Mouse (Mus musculus): ENCODE results near the gene Dysf. TPM values are rescaled to one million over a fixed set of nuclear protein-coding genes. Genes with fewer than 3 reads are reported as not detected.

The Dysf gene
- polyA plus RNA-seq, 2 experiments, result 13.2 to 16.5 TPM

GRCm38 (mm10) chr6:84133996-84134721 lies 125.8 kb downstream of the Dysf start:
- Histone ChIP-seq H3K4me3 (replicated peaks; ENCODE audit: low read length) (no peak overlapping the region), H3K9ac (ENCODE audit: low read depth, low read length, severe bottlenecking) (peak overlapping the region; percentile 43; the same call in 1 of the 2 replicates), H3K27ac (replicated peaks; ENCODE audit: low read depth, low read length) (peak overlapping the region; percentile 80), H3K36me3 (ENCODE audit: control insufficient read depth, insufficient read depth, low read length) (no peaks in the 10 kb centered on the region), H3K4me2 (replicated peaks; ENCODE audit: low read depth, low read length, severe bottlenecking) (no peak overlapping the region), H3K9me3 (ENCODE audit: control insufficient read depth, low read length) (no peaks in the 10 kb centered on the region), H3K27me3 (ENCODE audit: control insufficient read depth, insufficient read depth, low read length) (no peaks in the 10 kb centered on the region), H3K4me1 (ENCODE audit: control insufficient read depth, insufficient read depth, low read length) (peaks cover 46% of the 10 kb centered on the region)
- ATAC-seq (ENCODE audit: low FRiP score, low read depth), result no peak
- 70% methylated on average over 5 of the region's 7 CpGs for WGBS
- no peak for DNase-seq (ENCODE audit: low spot score)
- TF ChIP-seq POLR2A (IDR thresholded peaks at IDR 0.05; ENCODE audit: borderline replicate concordance, extremely low read depth, insufficient read depth, insufficient read length), result no peak

- Histone ChIP-seq H3K9ac (ENCODE audit: low read depth, low read length, severe bottlenecking) (peak overlapping the region; percentile 43), H3K9me3 (ENCODE audit: control insufficient read depth, low read length) (no peaks in the 10 kb centered on the region), H3K4me1 (ENCODE audit: control insufficient read depth, insufficient read depth, low read length) (peaks cover 46% of the 10 kb centered on the region), H3K36me3 (ENCODE audit: control insufficient read depth, insufficient read depth, low read length) (no peaks in the 10 kb centered on the region), H3K27me3 (ENCODE audit: control insufficient read depth, insufficient read depth, low read length) (no peaks in the 10 kb centered on the region), H3K4me3 (replicated peaks; ENCODE audit: low read length) (no peak overlapping the region), H3K4me2 (replicated peaks; ENCODE audit: low read depth, low read length, severe bottlenecking) (peak overlapping the region; percentile 29; the same call in 1 of the 2 replicates), H3K27ac (replicated peaks; ENCODE audit: low read depth, low read length) (peak overlapping the region; percentile 80)
- ATAC-seq (ENCODE audit: low FRiP score, low read depth) (peak; percentile 49), DNase-seq (ENCODE audit: low spot score) (peak; percentile 60)
- no peak for TF ChIP-seq POLR2A (IDR thresholded peaks at IDR 0.05; ENCODE audit: borderline replicate concordance, extremely low read depth, insufficient read depth, insufficient read length)
- 14% methylated on average over 22 of the region's 23 CpGs for WGBS
Observed at GRCm38 (mm10) chr6:84134722-84135394, 126.5 kb downstream of the Dysf start.

- Histone ChIP-seq H3K4me3 (replicated peaks; ENCODE audit: low read length) (no peak overlapping the region), H3K9me3 (ENCODE audit: control insufficient read depth, low read length) (no peaks in the 10 kb centered on the region), H3K36me3 (ENCODE audit: control insufficient read depth, insufficient read depth, low read length) (no peaks in the 10 kb centered on the region), H3K27ac (replicated peaks; ENCODE audit: low read depth, low read length) (no peak overlapping the region), H3K9ac (ENCODE audit: low read depth, low read length, severe bottlenecking) (no peak overlapping the region), H3K4me2 (replicated peaks; ENCODE audit: low read depth, low read length, severe bottlenecking) (no peak overlapping the region), H3K4me1 (ENCODE audit: control insufficient read depth, insufficient read depth, low read length) (peaks cover 40% of the 10 kb centered on the region), H3K27me3 (ENCODE audit: control insufficient read depth, insufficient read depth, low read length) (no peaks in the 10 kb centered on the region)
- no peak for TF ChIP-seq POLR2A (IDR thresholded peaks at IDR 0.05; ENCODE audit: borderline replicate concordance, extremely low read depth, insufficient read depth, insufficient read length)
- DNase-seq (ENCODE audit: low spot score) (no peak), ATAC-seq (ENCODE audit: low FRiP score, low read depth) (no peak)
- 83% methylated on average over 5 of the region's 9 CpGs for WGBS
Observed at GRCm38 (mm10) chr6:84135709-84136108, 127.3 kb downstream of the Dysf start.

- no peak overlapping the region for H3K4me2 ChIP-seq (replicated peaks; ENCODE audit: low read depth, low read length, severe bottlenecking)
- H3K9ac ChIP-seq (ENCODE audit: low read depth, low read length, severe bottlenecking), result no peak overlapping the region
- H3K36me3 ChIP-seq (ENCODE audit: control insufficient read depth, insufficient read depth, low read length), result no peaks in the 10 kb centered on the region
- ATAC-seq (ENCODE audit: low FRiP score, low read depth) (no peak), DNase-seq (ENCODE audit: low spot score) (no peak)
- 86% methylated on average over 11 of the region's 11 CpGs for WGBS
- H3K4me3 ChIP-seq (replicated peaks; ENCODE audit: low read length), result no peak overlapping the region
- no peaks in the 10 kb centered on the region for H3K9me3 ChIP-seq (ENCODE audit: control insufficient read depth, low read length)
- no peak for TF ChIP-seq POLR2A (IDR thresholded peaks at IDR 0.05; ENCODE audit: borderline replicate concordance, extremely low read depth, insufficient read depth, insufficient read length)
- H3K4me1 ChIP-seq (ENCODE audit: control insufficient read depth, insufficient read depth, low read length), result peaks cover 34% of the 10 kb centered on the region
- no peaks in the 10 kb centered on the region for H3K27me3 ChIP-seq (ENCODE audit: control insufficient read depth, insufficient read depth, low read length)
- H3K27ac ChIP-seq (replicated peaks; ENCODE audit: low read depth, low read length), result no peak overlapping the region
Observed at GRCm38 (mm10) chr6:84136345-84136744, 128.0 kb downstream of the Dysf start.

- ATAC-seq (ENCODE audit: low FRiP score, low read depth) (no peak), DNase-seq (ENCODE audit: low spot score) (no peak)
- no peaks in the 10 kb centered on the region for H3K36me3 ChIP-seq (ENCODE audit: control insufficient read depth, insufficient read depth, low read length)
- WGBS, result 91% methylated on average over 13 of the region's 14 CpGs
- H3K4me1 ChIP-seq (ENCODE audit: control insufficient read depth, insufficient read depth, low read length), result peaks cover 24% of the 10 kb centered on the region
- no peak overlapping the region for H3K4me2 ChIP-seq (replicated peaks; ENCODE audit: low read depth, low read length, severe bottlenecking)
- no peak for TF ChIP-seq POLR2A (IDR thresholded peaks at IDR 0.05; ENCODE audit: borderline replicate concordance, extremely low read depth, insufficient read depth, insufficient read length)
- H3K9ac ChIP-seq (ENCODE audit: low read depth, low read length, severe bottlenecking), result no peak overlapping the region
- H3K27ac ChIP-seq (replicated peaks; ENCODE audit: low read depth, low read length), result no peak overlapping the region
- no peak overlapping the region for H3K4me3 ChIP-seq (replicated peaks; ENCODE audit: low read length)
- H3K27me3 ChIP-seq (ENCODE audit: control insufficient read depth, insufficient read depth, low read length), result no peaks in the 10 kb centered on the region
- H3K9me3 ChIP-seq (ENCODE audit: control insufficient read depth, low read length), result no peaks in the 10 kb centered on the region
Observed at GRCm38 (mm10) chr6:84139932-84140331, 131.5 kb downstream of the Dysf start.
